Mouse (Mus musculus) megakaryocyte, embryonic 14.5 days (primary cell): Measurements from ENCODE around the gene Nit2.

Source experiments
- FLI1 ChIP-seq: IDR thresholded peaks from 2 replicates; pipeline ENCODE4 v1.6.1; 2012; ENCODE audit warnings: low read length, inconsistent platforms, mixed read lengths
- GATA1 ChIP-seq: IDR thresholded peaks from 3 replicates; pipeline ENCODE4 v1.6.1; 2012; ENCODE audit warnings: mixed read lengths, low read length, inconsistent platforms, borderline replicate concordance

DNA sequence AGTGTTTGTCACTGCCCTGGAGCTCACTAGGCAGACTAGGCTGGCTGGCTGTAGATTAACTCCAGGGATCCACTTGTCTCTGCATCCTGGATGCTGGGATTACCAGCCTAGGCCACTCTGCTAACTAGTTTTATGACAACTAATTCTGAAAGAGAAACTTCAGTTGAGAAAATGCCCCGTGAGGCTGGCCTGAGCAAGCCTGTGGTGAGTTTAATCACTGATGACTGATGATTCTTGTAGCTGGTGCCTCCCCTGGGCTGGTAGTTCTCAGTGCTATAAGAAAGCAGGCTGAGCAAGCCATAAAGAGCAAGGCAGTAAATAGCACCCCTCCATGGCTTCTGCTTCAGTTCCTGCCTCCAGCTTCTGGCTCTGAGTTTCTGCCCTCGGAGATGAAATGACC, 8.6 kb upstream of the Nit2 start:
- TF ChIP-seq FLI1 (no peak), GATA1 (no peak)
